Mouse (Mus musculus): ENCODE results near the gene Sri. TPM values are rescaled to one million over a fixed set of nuclear protein-coding genes. Genes with fewer than 3 reads are reported as not detected.
"Not testable (repeated sequence)": the region's sequence is repeated elsewhere in the genome, so short reads cannot be mapped to it uniquely, and the experiment has no call there.

Sri gene
- polyA plus RNA-seq (2015; fragmentation: Nextera tagmentation; extraction: Ambion mirVana) = 304 and 322 TPM in 2 replicates

DNA sequence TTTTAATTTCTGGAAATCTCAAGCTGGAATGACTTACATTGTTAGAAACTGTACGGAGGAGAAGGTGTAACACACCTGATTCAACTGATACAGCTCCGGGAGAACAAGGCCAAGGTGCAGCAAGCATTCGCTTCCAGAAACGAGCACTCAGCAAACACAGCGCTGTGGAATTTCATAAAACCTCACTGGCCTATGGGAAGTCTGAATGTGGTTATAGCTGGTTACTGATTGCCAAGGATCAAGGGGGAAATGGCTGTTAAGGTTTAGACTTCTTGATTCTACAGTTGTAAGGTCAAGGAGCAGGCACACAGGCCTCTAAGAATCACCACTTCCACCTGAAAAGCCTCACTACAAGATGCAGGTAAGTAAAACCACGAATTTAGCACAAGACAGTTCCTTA is at the start of gene Sri:
TSS of gene Sri (plus strand) at position 224 of the 400 bp plus-strand sequence.
- H3K9ac ChIP-seq (ENCODE audit: low read length) = no peak within 1 kb of the TSS
- no peaks in the 10 kb centered on the region for H3K36me3 ChIP-seq (ENCODE audit: control insufficient read depth, insufficient read depth, low read length)
- 0 out of 2 replicates have a peak within 1 kb of the TSS, but pooled peaks have one; percentile 60 for H3K27ac ChIP-seq (ENCODE audit: low read length)
- H3K4me3 ChIP-seq (replicated peaks; ENCODE audit: low read length) = no peak within 1 kb of the TSS
- H3K4me1 ChIP-seq (ENCODE audit: control insufficient read depth, insufficient read depth, low read length) = no peaks in the 10 kb centered on the region
- H3K27me3 ChIP-seq (ENCODE audit: control insufficient read depth, insufficient read depth, low read length) = no peaks in the 10 kb centered on the region
- no peak within 1 kb of the TSS for H3K4me2 ChIP-seq (ENCODE audit: low read depth, low read length)
- no peaks in the 10 kb centered on the region for H3K9me3 ChIP-seq (replicated peaks; ENCODE audit: control insufficient read depth, low read length)
- 57% methylated on average over 6 of the region's 6 CpGs for WGBS
- ATAC-seq (ENCODE audit: insufficient read depth, low FRiP score) = peak; percentile 83

DNA sequence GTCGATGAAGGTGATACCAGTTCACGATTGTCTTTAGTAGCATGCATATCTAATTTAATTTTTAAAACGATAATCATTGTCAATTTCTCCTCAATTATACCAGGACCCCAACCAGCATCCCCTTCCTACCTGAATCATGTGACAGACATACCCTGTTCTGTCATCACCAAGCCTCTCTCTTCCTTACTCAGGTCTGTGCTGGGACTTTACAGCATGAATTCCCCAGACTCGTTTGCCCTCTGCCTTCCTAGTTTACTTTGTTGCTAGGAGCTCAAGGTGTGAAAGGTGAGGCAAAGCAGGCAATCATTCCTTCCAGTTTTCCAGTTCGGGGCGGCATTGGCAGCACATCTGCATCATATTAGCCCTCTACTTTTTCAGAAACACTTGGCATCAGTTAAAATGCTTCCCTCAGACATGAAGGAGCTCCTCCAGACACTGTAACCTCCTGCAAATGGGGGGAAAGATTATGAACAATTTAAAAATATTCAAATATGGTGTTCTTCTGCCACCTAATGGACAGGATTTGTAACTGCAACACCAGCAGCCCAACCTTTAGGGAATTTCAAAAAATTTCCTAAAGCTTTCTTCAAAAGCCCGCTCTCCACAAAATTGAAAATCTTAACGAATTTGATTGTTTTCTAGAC is 49.4 kb upstream of the Sri start:
- Histone ChIP-seq H3K9me3 (replicated peaks; ENCODE audit: control insufficient read depth, low read length) (no peaks in the 10 kb centered on the region), H3K4me2 (ENCODE audit: low read depth, low read length) (no peak overlapping the region), H3K36me3 (ENCODE audit: control insufficient read depth, insufficient read depth, low read length) (no peaks in the 10 kb centered on the region), H3K27ac (ENCODE audit: low read length) (no peak overlapping the region), H3K9ac (ENCODE audit: low read length) (0 out of 2 replicates have a peak overlapping the region, but pooled peaks have one; percentile 23), H3K4me1 (ENCODE audit: control insufficient read depth, insufficient read depth, low read length) (peaks cover 3% of the 10 kb centered on the region; the same call in 1 of the 2 replicates), H3K27me3 (ENCODE audit: control insufficient read depth, insufficient read depth, low read length) (no peaks in the 10 kb centered on the region), H3K4me3 (replicated peaks; ENCODE audit: low read length) (no peak overlapping the region)
- WGBS = 42% methylated on average over 8 of the region's 8 CpGs
- ATAC-seq (ENCODE audit: insufficient read depth, low FRiP score) = no peak

GRCm38 (mm10) chr5:7997086-7997485 is 48.8 kb upstream of the Sri start:
- H3K27me3 ChIP-seq (ENCODE audit: control insufficient read depth, insufficient read depth, low read length) = no peaks in the 10 kb centered on the region
- H3K9me3 ChIP-seq (replicated peaks; ENCODE audit: control insufficient read depth, low read length) = no peaks in the 10 kb centered on the region
- no peaks in the 10 kb centered on the region for H3K36me3 ChIP-seq (ENCODE audit: control insufficient read depth, insufficient read depth, low read length)
- no peak overlapping the region for H3K4me3 ChIP-seq (replicated peaks; ENCODE audit: low read length)
- H3K27ac ChIP-seq (ENCODE audit: low read length) = no peak overlapping the region
- H3K4me1 ChIP-seq (ENCODE audit: control insufficient read depth, insufficient read depth, low read length) = peaks cover 3% of the 10 kb centered on the region; the same call in 1 of the 2 replicates
- H3K9ac ChIP-seq (ENCODE audit: low read length) = no peak overlapping the region
- 88% methylated on average over 2 of the region's 2 CpGs for WGBS
- H3K4me2 ChIP-seq (ENCODE audit: low read depth, low read length) = no peak overlapping the region
- ATAC-seq (ENCODE audit: insufficient read depth, low FRiP score) = no peak

DNA sequence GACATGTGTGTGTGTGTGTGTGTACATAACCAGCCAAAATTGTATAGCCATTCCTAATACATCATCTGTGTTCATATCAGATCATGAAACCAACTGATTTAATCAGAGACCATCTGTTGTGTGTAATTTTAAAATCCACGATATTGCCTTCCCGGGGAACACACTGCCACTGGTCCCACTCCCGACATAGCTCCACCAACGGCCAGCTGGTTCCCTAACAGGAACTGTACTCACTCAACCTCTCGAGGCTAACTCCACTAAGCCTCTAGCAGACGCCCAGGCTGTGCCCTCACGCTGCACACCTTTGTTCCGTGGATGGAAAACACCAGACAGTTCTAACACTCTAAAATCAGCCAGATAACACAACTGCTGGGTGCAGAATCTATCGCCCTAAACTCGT is 45.4 kb upstream of the Sri start:
- ATAC-seq (ENCODE audit: insufficient read depth, low FRiP score) = no peak
- WGBS = 72% methylated on average over 10 of the region's 10 CpGs
- Histone ChIP-seq H3K4me3 (replicated peaks; ENCODE audit: low read length) (no peak overlapping the region), H3K36me3 (ENCODE audit: control insufficient read depth, insufficient read depth, low read length) (no peaks in the 10 kb centered on the region), H3K4me2 (ENCODE audit: low read depth, low read length) (no peak overlapping the region), H3K9ac (ENCODE audit: low read length) (no peak overlapping the region), H3K27ac (ENCODE audit: low read length) (no peak overlapping the region), H3K4me1 (ENCODE audit: control insufficient read depth, insufficient read depth, low read length) (peaks cover 3% of the 10 kb centered on the region; the same call in 1 of the 2 replicates), H3K27me3 (ENCODE audit: control insufficient read depth, insufficient read depth, low read length) (no peaks in the 10 kb centered on the region), H3K9me3 (replicated peaks; ENCODE audit: control insufficient read depth, low read length) (no peaks in the 10 kb centered on the region)

GRCm38 (mm10) chr5:8002827-8003226 is 43.1 kb upstream of the Sri start:
- no peak overlapping the region for H3K9ac ChIP-seq (ENCODE audit: low read length)

DNA sequence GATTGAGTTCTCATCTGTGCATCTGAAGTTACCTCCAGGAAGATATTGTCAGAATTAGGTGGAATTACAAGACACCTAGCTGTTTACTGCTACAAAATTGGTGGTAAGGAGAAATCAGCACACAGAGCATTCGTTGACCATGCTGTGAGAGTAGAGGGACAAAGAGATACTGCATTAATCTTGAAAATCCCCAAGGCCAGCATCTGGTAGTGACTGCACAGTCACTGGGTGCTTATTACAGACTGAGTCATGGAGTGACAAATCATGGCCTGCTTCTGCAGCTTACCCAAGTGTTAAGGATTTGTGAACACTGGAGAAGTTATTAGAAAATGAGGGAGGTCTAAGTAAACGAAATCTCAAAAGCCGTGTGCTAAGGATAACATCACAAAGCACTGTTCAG is 32.6 kb upstream of the Sri start:
- no peak for ATAC-seq (ENCODE audit: insufficient read depth, low FRiP score)
- no peaks in the 10 kb centered on the region for H3K36me3 ChIP-seq (ENCODE audit: control insufficient read depth, insufficient read depth, low read length)
- H3K4me1 ChIP-seq (ENCODE audit: control insufficient read depth, insufficient read depth, low read length) = no peaks in the 10 kb centered on the region
- no peak overlapping the region for H3K4me3 ChIP-seq (replicated peaks; ENCODE audit: low read length)
- no peak overlapping the region for H3K9ac ChIP-seq (ENCODE audit: low read length)
- 60% methylated on average over 3 of the region's 3 CpGs for WGBS
- no peak overlapping the region for H3K27ac ChIP-seq (ENCODE audit: low read length)
- no peaks in the 10 kb centered on the region for H3K9me3 ChIP-seq (replicated peaks; ENCODE audit: control insufficient read depth, low read length)
- no peaks in the 10 kb centered on the region for H3K27me3 ChIP-seq (ENCODE audit: control insufficient read depth, insufficient read depth, low read length)
- no peak overlapping the region for H3K4me2 ChIP-seq (ENCODE audit: low read depth, low read length)

More at GRCm38 (mm10) chr5:8002827-8003226, 43.1 kb upstream of the Sri start:
- H3K36me3 ChIP-seq (ENCODE audit: control insufficient read depth, insufficient read depth, low read length) = no peaks in the 10 kb centered on the region
- no peaks in the 10 kb centered on the region for H3K9me3 ChIP-seq (replicated peaks; ENCODE audit: control insufficient read depth, low read length)
- H3K4me1 ChIP-seq (ENCODE audit: control insufficient read depth, insufficient read depth, low read length) = no peaks in the 10 kb centered on the region
- H3K4me2 ChIP-seq (ENCODE audit: low read depth, low read length) = no peak overlapping the region
- no peak overlapping the region for H3K27ac ChIP-seq (ENCODE audit: low read length)
- ATAC-seq (ENCODE audit: insufficient read depth, low FRiP score) = no peak
- no peaks in the 10 kb centered on the region for H3K27me3 ChIP-seq (ENCODE audit: control insufficient read depth, insufficient read depth, low read length)
- no peak overlapping the region for H3K4me3 ChIP-seq (replicated peaks; ENCODE audit: low read length)

- H3K9me3 ChIP-seq (replicated peaks; ENCODE audit: control insufficient read depth, low read length); H3K4me2 ChIP-seq (ENCODE audit: low read depth, low read length); H3K27ac ChIP-seq (ENCODE audit: low read length); H3K4me3 ChIP-seq (replicated peaks; ENCODE audit: low read length); H3K36me3 ChIP-seq (ENCODE audit: control insufficient read depth, insufficient read depth, low read length); H3K9ac ChIP-seq (ENCODE audit: low read length); H3K4me1 ChIP-seq (ENCODE audit: control insufficient read depth, insufficient read depth, low read length); ATAC-seq (ENCODE audit: insufficient read depth, low FRiP score); H3K27me3 ChIP-seq (ENCODE audit: control insufficient read depth, insufficient read depth, low read length): not testable (repeated sequence)
- WGBS = 84% methylated on average over 6 of the region's 6 CpGs
These were observed 11.3 kb upstream of the Sri start for GRCm38 (mm10) chr5:8034596-8034995.

DNA sequence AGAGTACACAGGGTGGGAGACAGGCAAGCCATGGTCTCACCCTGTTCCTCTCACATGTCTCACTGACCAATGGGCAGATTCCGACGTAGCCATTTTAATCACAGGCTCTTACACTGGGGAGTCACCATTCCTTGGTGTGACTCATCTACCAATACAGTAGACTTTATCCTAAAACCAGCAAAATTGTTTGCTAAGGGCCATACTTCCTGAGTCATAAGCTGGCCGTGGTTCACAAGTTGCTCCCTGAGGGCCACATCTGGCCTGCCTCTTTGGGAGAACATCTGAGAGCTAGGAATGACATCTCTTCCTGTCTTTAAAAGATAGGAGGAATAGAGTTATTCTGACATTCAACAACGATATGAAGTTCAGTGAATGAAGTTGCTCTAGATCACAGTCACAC is 7.9 kb downstream of the Sri start:
- H3K4me3 ChIP-seq (replicated peaks; ENCODE audit: low read length) = no peak overlapping the region
- no peaks in the 10 kb centered on the region for H3K9me3 ChIP-seq (replicated peaks; ENCODE audit: control insufficient read depth, low read length)
- H3K36me3 ChIP-seq (ENCODE audit: control insufficient read depth, insufficient read depth, low read length) = no peaks in the 10 kb centered on the region
- H3K4me2 ChIP-seq (ENCODE audit: low read depth, low read length) = no peak overlapping the region
- H3K9ac ChIP-seq (ENCODE audit: low read length) = no peak overlapping the region
- no peaks in the 10 kb centered on the region for H3K27me3 ChIP-seq (ENCODE audit: control insufficient read depth, insufficient read depth, low read length)
- WGBS = 76% methylated on average over 4 of the region's 4 CpGs
- no peak overlapping the region for H3K27ac ChIP-seq (ENCODE audit: low read length)
- peaks cover 9% of the 10 kb centered on the region; the same call in 1 of the 2 replicates for H3K4me1 ChIP-seq (ENCODE audit: control insufficient read depth, insufficient read depth, low read length)
- ATAC-seq (ENCODE audit: insufficient read depth, low FRiP score) = no peak

DNA sequence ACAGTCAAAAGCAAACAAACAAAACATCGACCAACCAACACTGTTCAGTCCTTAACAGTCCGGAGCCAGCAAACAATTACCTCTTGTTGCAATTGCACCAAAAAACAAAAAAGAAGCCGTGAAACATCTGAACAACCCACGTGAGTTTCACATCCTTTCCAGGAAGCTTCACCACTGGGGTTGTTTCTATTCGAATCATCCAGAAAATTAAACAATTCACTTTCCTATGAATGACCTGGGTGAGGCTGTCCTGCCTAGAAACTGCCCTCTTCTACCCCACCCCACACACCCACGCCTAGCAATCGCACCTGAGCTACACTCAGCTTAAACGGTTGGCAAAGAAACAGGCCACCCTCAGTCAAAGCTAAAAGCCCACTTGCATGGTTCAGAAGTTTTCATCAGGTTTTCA is 9.8 kb downstream of the Sri start:
- Histone ChIP-seq H3K36me3 (ENCODE audit: control insufficient read depth, insufficient read depth, low read length) (peaks cover 3% of the 10 kb centered on the region), H3K27ac (ENCODE audit: low read length) (peak overlapping the region; percentile 95), H3K4me2 (ENCODE audit: low read depth, low read length) (peak overlapping the region; percentile 70), H3K4me3 (replicated peaks; ENCODE audit: low read length) (peak overlapping the region; percentile 92), H3K27me3 (ENCODE audit: control insufficient read depth, insufficient read depth, low read length) (no peaks in the 10 kb centered on the region), H3K4me1 (ENCODE audit: control insufficient read depth, insufficient read depth, low read length) (peaks cover 9% of the 10 kb centered on the region; the same call in 1 of the 2 replicates), H3K9me3 (replicated peaks; ENCODE audit: control insufficient read depth, low read length) (no peaks in the 10 kb centered on the region), H3K9ac (ENCODE audit: low read length) (peak overlapping the region; percentile 96)
- ATAC-seq (ENCODE audit: insufficient read depth, low FRiP score) = peak; percentile 46; the same call in 1 of the 2 replicates
- WGBS = 18% methylated on average over 8 of the region's 8 CpGs

All from stomach, embryonic 16.5 days (tissue).